Mouse (Mus musculus): ENCODE data around the gene Mbtps1.

The Mbtps1 gene

DNA sequence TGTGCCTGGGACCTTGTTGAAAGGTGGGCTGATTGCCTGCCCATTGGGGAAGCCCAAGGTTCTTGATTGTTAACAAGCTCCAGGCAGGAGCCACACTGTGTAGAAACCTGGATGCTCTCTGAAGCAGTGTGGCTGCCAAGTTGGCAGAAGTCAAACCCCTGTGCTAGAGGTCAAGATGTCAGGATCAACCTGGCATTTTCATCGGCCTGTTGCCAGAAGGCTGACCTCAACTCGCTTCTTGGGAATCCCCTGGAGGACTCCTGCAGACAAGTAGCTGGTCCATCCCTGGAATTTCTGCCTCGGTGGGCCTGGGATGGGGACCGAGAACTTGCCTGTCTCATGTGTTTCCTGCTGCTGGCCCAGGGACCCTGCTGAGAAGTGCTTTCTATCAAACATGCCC lies 56.4 kb downstream of the Mbtps1 start:
- DNase-seq (ENCODE audit: low spot score) = no peak

DNA sequence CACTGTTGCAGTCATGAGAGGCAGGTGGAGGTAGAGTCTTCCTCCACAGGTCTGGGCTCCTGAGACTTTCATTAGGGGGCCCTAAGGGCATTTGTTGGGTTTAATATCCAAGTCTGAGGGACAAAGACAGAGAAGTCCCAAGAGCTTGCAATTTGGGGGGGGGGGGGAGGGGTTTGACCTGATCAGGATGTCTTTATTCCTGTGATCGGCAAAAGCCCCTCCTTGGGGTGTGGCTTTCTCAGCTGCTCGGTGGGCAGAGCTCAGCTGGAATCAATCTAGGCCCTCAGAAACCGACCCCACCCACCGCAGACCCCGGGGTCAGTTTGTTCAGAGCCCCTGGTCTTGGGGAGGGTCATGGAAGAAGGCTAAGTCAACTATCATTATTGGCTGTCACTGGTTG lies 56.9 kb downstream of the Mbtps1 start, which contains the start of gene Slc38a8:
TSS of gene Slc38a8 (minus strand) at position 101 of the 400 bp plus-strand sequence.
- DNase-seq (ENCODE audit: low spot score) = no peak

DNA sequence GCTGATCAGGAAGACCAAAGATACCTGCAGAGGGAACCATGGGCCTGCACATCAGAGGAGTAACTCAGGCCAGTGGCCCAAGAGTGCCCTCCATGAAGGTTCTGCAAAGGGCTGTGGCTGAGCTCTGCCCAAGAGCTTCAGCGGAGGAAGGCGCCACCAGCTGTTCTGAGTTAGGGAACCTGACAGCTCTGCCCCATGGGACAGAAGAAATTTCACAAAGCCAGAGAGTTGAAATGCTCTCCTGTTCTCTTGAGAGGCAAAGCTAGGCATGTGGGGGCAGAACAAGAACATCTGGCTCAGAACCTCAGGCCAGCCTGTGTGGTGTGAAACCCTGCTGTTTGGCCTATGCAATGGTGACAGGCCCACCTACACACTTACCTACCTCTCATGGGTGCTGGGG lies 58.7 kb downstream of the Mbtps1 start:
- no peak for DNase-seq (ENCODE audit: low spot score)

DNA sequence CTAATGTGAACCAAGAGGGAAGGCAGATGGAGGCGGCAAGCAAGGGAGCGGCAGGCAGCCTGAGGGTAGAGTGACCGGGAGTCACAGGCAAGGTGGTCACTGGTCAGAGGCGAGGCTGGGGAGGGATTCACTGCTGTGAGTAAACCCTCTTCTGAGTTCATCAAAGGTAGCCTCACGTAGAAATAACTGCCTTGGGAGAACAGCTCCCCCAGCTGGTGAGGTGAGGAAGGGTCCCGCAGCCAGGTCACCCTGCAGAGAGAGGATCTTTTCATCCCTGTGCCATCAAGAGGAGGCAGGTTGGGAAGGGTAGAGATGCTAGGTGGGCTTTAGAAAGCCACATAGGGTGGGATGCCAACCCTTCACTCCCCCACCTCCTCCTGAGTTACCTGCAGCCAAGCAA lies 61.7 kb downstream of the Mbtps1 start:
- DNase-seq (ENCODE audit: low spot score) = peak; percentile 55

DNA sequence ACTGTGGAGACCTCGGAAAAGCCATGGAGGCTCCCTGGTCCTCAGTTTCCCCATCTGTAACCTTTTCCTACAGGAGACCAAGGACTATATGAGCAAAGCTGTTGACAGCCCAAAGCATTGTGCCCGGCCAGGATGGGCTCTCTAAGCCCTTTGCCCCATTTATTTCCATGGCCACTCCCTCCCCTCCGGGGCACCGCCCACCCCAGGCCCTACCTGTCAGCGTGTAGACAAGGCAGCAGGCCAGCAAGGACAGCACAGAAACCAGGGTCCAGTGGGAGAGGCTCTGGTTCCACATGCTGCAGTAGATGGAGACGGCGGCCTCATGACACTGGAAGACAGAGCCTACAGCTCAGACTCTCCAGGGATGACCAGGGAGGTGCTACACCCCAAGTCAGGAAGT lies 71.4 kb downstream of the Mbtps1 start:
- DNase-seq (ENCODE audit: low spot score) = no peak

DNA sequence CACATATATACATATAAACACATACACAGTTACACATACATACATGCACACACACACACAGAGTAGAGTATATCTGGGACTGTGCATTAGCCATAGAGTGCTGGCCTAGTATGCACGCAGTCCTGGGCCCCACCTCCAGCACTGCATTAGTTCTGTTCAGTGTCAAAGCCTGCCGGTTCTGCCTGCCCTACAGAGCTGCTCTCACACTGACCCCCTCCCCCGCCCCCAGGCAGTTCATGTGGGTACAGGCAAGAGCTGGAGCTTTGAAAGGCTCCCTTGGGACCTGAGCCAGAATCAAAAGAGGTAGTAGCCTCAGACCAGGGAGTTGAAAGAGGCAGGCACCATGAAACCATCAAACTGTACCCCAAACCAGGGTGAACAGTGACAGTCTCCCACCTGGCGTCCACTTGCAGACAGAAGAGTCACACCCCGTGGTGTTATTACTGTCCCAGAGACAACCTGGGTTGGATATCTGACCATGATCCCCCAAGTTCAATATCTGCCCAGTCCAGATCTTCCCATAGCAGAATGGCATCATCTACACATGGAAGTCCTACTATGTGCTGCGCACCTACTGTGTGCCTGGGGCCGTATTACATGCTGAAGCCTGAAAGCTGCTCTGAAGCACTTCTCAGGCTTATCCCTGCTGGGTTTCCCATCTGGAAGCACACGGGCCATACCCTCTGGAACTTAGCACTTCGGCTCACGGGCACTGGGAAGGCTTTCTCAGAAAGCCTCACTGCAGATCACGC lies 74.2 kb downstream of the Mbtps1 start:
- no peak for DNase-seq (ENCODE audit: low spot score)

DNA sequence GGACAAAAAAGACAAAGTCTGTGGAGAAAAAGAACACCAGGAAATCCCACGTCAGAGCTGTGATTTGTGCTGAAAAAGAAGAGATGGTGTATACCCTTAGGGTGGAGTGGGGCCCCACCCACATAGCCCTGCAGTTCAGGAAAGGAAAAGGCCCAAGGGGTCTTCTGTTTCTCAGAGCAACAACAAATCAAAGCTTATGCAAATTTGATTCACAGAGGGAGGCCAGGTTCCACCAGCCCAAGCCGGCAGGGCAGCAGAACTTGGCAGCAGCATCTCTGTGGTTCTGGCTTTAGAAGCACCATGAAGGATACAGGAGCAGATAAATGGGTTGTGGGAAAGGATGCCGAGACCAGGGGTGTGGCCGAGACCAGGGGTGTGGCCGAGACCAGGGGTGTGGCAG lies 79.9 kb downstream of the Mbtps1 start:
- no peak for DNase-seq (ENCODE audit: low spot score)

DNA sequence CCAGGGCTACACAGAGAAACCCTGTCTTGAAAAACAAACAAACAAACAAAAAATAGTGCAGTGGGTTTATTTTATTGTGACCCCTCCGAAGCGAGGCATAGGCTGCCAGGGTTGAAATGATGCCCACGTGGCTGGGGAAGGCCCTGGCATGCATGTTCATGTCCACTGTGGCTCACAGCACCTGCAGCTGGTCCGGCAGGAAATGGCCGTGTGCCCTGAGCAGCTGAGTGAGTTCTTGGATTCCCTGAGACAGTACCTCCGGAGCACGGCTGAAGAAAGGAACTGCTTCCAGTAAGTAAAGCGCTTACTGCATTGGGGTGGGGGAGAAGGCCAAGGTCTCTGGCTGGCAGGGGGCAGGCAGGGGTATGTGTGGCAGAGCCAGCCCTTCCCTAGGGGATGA lies 90.4 kb downstream of the Mbtps1 start:
- DNase-seq (ENCODE audit: low spot score) = no peak

DNA sequence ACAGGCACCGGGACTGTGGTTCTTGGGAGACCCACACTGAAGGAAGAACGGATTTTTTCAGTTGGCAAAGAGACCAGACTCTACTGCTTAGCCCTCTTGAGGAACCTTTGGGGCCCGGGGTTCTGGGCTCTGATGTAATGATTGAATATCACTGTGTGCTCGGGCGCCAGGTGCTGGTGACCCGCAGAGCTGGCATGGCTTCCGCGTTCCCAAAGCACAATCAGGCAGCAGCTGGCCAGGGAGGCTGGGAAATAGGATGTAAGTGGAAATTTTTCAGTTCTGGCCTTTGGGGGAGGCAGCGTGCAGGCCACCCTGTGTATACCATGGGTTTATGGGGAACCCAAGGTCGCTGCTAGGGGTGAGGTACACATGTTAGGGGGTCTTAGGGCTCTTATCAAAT lies 91.7 kb downstream of the Mbtps1 start:
- DNase-seq (ENCODE audit: low spot score) = no peak

DNA sequence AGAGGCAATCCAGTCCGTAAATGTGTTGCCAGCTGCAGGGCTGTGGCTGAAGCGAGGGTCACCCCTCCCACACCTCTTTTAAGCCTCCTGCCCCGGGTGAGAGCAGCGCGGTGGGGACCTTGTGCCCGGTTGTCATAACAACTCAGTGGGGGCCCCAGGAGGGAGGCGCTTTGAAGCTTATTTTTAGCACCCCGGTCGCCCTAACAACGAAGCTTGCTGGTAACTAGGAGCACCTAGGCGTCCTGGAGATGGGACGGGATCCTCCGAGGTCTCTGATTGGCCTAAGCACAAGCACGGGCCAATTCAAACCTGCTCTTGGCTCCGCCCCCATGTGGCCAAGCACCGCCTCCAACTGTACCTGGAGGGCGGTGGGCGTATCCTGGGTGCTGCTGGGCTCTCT lies 92.4 kb downstream of the Mbtps1 start:
- DNase-seq (ENCODE audit: low spot score) = no peak

DNA sequence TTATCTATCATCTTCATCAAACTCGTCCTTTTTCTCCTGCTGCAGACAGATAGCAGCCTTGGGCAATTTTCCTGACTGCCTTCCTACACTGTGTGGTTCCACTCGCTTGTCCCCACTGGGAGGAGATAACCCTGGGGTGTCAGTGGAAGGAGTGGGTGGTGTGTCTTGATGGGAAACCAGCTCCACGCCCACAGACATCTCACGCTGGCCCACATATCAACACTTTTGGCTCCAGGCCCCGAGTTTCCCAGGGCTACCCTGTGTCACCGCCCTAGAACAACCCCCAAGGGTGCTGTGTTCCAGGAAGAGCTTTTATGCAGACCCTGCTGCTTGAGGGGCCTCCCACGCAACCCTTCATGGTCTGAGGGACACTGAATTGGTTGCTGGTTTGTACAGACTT lies 94.8 kb downstream of the Mbtps1 start:
- no peak for DNase-seq (ENCODE audit: low spot score)

DNA sequence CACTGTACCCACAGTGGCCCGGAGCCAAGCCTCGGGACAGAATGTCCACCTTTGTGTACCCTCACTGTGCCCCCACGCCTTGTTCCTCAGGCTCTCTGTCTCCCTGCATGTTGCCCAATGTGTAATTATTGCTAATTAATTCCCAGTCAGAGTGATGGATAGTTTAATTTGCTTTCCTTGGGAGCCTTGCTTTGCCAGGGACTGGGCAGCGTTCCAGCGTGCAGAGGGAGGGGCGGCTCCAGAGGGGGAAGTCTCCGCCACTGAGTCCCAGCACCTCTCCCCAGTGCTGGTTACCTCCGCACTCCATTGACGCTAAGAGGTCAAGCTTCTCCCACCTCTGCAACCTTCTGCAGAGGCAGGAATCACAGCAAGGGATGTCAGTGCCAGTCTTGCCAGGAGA lies 97.2 kb downstream of the Mbtps1 start:
- DNase-seq (ENCODE audit: low spot score) = no peak

DNA sequence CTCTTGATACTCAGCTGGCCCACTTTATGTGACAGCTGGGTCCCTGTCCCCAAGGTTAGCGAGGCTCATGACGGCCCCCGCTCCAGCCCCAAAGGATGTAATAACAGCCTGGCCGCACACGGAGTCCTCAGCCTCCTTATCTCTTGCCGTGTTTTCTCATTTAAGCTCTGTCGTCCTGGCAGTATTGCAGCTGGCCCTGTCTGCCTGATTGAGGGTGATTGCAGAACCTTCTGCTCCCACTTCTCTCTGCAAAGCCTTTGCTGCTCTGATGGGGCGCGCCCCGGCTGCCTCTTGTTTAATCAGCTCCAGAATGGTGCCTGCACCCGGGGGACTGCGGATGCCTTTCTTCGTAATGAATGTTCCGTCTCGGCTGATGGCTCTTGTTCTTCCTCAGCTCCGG lies 98.8 kb downstream of the Mbtps1 start:
- DNase-seq (ENCODE audit: low spot score) = no peak

Measured in yolk sac, embryonic 10.5 days (tissue).